Mouse (Mus musculus) retina, embryonic 14.5 days (tissue): ENCODE results near the gene Rela.
A peak's percentile ranks its signal among the peaks of the same experiment; 100 is the strongest.

Source experiments
- DNase-seq: peaks from one replicate; pipeline ENCODE4 v3.0.0-alpha.2; 2015; ENCODE audit warnings: low spot score

The Rela gene

DNA sequence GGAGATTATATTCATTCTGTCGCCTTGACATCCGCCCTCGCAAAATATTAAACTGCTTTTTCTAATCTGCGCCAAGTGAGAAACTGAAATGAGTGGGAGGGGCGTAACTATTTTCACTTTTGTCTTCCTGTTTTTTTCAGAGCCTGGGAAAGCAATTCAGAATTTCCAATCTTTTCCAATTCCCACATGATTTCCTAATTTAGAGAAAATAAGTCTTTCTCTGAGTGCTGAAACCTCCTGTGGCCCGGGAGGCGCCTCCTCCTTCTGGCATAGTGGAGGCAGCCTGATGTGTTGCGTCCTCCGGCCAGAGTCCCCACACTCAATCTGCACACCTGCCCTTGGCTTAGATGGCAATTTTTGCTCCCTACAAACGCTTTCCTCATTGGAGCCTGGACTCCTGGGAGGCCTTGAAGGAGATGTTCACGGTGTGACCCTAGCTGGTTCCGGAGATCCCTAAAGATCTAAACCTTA, 677 bp upstream of the Rela start:
- DNase-seq, result no peak

DNA sequence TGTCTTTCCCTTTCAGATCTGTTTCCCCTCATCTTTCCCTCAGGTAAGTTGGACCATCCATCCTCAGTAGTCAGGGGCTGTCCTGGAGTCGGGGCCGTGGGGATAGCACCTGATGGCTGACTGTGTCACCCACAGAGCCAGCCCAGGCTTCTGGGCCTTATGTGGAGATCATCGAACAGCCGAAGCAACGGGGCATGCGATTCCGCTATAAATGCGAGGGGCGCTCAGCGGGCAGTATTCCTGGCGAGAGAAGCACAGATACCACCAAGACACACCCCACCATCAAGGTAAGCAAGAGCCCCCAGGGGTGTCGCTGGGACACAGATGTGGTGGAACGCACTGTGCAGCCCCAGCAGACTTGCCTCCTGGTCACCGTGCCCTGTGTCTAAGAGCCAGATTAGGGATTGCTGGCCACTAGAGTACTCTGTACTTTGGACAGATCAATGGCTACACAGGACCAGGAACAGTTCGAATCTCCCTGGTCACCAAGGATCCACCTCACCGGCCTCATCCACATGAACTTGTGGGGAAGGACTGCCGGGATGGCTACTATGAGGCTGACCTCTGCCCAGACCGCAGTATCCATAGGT, 1.2 kb downstream of the Rela start:
- DNase-seq, result no peak

DNA sequence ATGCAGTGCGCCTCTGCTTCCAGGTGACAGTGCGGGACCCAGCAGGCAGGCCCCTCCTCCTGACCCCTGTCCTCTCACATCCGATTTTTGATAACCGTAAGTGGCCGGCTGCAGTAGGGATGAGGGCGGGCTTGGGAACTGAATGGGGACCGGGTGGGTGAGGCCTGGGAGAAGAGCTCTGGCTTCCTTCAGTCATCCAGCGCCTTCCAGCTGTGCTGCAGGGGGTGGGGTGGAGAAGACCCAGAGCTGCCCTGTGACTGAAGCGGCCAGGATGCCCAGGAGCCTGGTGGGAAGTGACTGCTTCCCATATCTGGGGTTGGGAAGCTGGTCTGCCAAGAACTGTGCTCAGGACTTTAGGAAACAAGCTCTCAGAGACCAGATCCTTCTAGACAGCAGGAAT, 3.1 kb downstream of the Rela start:
- DNase-seq, result no peak

DNA sequence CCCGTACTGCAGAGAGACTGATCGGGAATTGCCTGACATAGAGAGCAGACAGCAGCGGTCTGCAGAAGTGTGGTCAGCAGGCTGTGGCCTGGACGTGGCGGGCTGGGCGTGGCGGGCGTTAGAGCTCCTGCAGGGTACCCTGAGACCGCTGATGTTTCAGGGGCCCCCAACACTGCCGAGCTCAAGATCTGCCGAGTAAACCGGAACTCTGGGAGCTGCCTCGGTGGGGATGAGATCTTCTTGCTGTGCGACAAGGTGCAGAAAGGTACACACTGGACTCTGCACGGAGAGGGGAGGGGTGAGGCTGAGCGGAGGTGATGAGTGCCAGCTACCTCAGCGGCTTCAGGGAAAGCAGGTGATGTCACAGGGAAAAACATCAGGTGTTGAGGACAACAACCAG, 3.7 kb downstream of the Rela start:
- no peak for DNase-seq

DNA sequence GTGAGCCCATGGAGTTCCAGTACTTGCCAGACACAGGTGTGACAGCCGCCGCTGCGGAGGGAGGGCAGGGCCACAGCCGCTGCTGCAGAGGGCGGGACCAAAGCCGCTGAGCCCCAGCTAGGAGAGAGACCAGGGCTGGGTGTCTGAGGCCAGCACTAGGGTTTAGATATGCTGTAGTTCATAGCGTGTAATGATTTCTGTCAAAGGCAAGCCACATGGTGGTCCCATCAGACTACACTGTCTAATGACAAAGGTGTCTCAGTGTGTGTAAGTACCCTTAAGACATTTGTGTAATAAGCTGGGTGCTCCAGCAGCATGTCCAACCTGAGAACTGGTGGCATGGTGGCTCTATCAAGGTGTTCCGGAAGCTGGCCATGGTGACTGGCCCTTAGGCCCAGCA, 4.4 kb downstream of the Rela start:
- DNase-seq, result no peak

DNA sequence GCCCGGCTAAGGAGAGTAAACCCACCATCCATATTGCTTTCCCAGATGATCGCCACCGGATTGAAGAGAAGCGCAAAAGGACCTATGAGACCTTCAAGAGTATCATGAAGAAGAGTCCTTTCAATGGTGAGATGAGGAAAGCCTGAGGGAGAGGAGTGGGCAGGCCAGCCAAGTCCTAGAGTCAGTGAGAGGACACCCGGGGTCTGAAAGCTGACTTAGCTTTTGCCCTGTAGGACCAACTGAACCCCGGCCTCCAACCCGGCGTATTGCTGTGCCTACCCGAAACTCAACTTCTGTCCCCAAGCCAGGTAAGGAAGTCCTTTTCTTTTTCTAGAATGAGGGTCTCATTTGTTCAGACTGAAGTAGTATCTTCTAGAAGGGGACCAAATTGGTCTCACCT, 8.0 kb downstream of the Rela start:
- DNase-seq, result no peak

DNA sequence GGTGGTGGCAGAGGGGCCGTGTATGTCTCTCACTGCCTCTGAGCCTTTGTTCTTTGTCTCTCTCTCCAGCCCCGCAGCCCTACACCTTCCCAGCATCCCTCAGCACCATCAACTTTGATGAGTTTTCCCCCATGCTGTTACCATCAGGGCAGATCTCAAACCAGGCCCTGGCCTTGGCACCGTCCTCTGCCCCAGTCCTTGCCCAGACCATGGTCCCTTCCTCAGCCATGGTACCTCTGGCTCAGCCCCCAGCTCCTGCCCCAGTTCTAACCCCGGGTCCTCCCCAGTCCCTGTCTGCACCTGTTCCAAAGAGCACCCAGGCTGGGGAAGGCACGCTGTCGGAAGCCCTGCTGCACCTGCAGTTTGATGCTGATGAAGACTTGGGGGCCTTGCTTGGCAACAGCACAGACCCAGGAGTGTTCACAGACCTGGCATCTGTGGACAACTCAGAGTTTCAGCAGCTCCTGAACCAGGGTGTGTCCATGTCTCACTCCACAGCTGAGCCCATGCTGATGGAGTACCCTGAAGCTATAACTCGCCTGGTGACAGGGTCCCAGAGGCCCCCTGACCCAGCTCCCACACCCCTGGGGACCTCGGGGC, 9.5 kb downstream of the Rela start:
- no peak for DNase-seq

DNA sequence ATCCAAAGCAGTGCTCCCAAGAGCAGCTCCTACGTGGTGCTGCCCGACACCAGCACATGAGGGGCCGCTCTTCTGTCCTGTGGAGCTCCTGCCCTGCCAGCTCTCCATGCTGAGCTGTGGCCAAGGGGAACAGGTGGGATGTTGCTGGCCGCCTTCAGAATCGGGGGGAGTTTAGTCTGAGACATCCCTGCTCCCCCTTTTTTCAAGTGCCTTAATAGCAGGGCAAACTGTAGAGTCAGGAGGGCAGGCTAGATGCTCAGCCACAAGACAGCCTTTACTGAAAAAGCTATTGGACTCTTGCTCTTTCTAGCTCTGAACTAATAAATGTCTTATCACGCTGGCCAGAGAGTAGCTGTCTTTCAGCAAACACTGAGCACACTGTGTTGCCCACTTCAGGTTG, 10.5 kb downstream of the Rela start:
- no peak for DNase-seq

DNA sequence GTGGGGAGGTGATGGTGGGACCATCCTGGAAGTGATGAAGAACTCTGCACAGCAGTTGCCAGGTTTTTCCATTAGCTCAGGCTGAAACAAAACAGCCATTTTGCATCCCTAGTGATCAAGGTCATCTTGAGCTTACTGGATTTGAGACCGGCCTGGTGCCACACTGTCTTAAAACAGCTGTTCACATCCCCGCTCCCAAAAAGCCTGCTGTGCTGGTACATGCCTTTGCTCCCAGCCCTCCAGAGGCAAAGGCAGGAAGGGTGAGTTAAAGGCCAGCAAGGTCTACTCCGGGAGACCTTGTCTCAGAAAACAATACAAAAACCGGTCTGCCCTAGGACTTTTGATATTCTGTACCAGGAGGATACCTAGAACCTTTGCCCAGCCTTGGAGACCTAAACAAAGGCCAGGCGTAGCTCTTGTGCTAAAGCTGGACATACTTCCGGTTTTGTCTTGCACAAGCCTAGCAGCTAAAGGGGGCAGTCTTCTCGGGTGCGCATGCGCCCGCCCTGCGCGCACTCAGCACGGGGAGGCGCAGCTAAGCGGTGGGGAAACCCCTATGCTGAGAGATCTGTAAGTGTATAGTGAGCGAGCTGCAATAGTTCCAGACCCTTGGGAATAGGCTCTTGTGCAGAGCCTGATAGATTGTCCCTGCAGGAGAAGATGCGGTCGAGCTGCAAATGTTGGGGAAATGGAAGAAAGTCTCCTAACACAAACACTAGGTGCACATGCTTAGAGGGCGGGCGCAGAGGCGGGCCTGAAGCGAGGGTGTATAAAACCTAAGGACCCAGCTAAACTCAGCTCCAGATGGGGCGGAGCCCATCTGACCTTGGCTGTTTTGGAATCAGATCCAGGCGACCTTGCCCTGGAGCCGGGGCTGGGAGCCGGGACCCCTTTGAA, 11.4 kb downstream of the Rela start:
- peak; percentile 81 for DNase-seq

DNA sequence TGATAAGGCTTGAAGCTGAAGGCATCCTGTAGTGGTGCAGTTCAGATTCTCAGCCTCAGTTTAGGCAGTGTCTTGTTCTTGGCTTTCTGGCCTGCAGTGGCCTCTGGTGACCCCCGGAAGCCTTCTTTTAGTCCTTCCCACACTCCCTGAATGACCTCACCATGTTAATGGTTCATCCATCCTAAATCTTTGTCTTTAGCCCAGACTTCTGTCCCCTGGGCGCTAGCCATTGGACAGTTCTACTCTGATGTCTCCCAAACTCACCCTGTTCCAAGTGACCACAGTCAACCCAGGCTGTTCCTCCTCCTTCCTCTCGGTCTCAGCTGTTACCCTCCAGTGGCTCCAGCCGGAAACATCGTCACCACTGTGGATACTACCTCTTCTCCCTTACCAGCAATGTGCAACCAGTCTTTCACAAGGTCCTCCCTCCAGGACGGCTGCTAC, 12.0 kb downstream of the Rela start:
- no peak for DNase-seq

DNA sequence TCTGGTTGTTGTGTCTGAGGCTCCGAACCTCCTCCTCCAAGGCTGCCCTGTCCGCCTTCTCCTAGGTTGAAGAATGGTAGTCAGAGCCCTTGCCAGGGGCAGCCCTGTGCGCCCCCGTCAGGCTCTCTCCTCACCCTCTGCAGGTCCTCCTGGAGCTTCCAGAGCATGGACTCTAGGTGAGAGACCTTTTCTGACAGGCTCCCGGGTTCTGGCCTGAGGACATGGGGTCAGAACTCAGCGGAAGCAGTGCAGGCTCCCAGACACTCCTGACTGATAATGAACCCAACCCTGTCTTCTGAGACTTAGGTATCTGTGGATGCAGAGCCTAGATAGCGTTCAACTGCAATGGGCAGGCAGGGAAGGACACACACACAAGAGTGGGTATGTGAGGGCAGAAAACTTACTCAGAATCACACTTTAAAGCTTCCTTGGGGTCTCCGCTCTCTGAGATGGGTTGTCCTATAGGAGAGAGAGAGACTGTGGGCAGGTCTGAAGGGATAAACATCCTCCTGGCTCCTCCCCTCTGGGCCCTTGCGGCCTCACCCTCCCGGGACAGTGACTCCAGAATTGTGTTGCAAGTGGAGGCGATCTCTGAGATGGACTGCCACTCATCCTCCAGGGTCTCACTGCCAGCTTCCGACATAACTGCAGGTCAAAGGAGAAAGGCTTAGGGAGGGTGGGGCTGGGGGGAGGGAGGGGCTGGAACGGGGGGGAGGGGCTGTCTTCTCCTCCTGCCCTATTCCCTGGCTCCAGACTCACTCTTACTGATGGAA, 14.4 kb downstream of the Rela start:
- no peak for DNase-seq

DNA sequence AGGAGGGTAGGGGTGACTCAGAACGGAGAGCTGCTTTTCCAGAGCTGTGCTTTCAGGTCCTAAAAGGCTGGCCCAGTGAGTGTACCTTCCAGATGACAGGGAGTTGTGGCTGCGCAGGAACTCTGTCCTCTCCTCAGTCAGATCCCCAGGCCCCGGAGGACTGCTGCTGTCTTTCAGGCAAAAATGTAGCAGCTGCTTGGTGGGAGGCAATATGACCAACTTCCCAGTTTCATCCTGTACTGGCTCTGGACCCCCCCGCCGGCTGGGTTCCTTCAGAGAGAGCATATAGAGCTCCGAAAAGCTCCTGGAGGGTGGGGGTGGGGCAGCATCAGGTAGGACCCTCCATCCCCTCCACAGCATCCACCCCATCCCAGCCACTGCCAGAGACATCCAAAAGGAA, 15.3 kb downstream of the Rela start:
- no peak for DNase-seq

DNA sequence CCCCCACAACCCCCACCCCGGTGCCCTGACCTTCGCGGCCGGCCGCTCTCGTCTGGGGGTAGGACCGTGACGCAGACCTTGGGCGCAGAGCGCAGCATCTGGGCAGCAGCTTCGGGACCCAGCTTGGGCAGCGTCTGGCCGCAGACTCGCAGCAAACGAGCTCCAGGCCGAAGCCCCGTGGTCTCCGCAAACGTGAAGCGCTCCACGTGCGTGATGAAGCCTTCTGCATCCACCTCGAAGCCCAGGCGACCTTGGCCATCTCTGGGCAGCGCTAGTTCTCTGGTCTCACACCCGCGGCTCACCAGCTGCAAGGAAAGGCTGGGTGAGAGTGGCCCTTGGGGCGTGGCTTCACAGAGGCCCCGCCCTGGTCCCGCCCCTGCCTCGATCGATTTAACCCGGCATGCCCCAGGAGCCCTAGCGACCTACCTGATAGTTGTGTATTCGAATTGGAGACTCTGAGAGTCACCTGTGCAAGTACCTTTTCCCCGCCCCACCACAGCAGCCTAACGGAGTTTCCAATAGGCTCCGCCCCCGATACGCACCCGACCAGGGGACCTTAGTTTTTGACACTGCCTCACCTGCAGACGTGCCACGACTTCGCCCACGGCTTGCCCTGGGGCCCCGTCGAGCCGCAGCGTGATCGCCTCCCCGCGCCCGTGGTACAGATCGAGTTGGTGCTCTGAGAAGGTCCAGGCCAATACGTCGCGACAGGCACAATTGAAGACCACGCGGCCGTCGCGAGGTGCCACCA, 16.9 kb downstream of the Rela start:
- DNase-seq, result peak; percentile 79

DNA sequence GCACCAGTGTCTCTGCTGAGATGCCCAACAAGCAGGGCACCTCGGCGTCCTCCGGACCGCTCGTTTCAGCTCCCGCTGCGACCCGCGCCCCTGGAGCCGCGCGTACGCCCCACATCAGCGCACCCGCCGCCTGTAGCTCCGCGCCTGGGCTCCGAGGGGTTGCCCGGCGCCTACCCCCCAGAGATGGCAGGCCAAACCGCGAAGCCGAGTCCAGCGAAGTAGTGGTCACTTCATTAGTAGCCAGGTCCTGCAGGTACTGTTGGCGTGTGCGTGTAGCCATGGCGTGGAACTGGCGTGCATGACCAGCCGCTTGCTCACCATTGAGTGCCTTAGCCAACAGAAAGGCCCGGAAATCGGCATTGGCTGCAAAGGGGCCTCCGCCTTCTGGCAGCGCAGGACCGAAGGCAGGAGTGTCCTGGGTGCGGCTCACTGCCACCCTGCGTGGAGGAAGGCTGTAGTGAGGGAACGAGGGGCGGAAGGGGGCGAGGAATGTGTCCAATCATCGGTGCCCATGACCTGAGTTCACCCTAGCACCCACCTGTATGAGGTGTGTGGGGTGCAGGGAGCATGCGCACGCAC, 17.5 kb downstream of the Rela start:
- DNase-seq, result peak; percentile 17

DNA sequence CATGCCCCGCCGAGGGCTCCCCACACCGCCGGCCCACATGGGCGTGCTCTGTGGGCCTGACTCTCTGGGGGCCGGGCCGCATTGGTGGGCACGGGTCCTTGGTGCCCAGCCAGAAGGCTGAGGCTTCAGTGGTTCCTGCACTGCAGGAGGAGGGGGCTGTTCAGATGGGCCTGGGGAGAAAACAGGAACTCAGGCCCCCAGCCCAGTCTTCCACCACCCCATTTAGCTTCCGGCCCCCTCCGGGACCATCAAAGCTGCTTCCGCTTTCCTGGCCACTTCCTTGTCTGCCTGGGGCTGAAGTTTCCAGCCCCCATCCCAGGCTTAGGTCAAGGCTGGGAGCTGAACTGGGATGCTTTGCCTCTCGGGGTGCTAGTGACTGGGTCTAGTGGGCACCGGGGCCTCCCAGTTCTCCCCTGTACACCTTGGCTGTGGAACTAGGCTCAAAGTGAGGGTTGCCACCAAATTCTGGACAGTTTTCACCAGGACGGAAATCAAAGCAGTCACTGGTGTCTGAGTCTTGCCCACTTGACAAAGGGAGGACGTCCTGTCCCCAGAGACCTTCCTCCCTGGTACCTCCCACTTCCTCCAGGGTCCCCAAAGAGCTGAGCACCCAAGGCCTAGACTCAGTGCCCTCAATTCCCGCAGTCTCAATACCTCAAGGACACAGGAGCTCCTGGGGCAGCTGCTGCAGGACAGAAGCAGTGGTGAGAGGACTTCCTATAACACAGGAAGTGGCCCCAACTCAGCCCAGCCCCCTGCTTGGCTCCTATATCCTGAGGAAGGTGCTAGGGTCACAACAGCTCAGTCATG, 23.9 kb downstream of the Rela start:
- DNase-seq, result no peak

DNA sequence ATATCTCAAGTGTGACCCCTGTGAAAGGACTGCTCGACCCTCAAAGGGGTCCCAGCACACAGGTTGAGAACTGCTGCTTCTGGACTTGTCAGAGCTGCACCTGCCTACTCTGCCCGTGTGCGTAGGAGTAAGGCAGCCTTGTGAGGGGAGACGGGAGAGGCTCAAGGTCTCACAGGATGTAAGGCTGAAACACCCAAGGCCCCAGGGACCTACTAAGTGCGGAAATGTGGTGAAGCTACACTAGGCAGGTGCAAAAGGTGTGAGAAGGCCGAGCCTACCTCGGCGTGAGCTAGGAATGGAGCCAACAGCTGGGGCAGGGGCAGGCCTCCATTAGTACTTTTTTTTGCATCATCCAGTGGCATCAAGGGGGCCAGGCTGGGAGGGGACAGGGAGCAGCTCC, 25.0 kb downstream of the Rela start:
- DNase-seq, result no peak

DNA sequence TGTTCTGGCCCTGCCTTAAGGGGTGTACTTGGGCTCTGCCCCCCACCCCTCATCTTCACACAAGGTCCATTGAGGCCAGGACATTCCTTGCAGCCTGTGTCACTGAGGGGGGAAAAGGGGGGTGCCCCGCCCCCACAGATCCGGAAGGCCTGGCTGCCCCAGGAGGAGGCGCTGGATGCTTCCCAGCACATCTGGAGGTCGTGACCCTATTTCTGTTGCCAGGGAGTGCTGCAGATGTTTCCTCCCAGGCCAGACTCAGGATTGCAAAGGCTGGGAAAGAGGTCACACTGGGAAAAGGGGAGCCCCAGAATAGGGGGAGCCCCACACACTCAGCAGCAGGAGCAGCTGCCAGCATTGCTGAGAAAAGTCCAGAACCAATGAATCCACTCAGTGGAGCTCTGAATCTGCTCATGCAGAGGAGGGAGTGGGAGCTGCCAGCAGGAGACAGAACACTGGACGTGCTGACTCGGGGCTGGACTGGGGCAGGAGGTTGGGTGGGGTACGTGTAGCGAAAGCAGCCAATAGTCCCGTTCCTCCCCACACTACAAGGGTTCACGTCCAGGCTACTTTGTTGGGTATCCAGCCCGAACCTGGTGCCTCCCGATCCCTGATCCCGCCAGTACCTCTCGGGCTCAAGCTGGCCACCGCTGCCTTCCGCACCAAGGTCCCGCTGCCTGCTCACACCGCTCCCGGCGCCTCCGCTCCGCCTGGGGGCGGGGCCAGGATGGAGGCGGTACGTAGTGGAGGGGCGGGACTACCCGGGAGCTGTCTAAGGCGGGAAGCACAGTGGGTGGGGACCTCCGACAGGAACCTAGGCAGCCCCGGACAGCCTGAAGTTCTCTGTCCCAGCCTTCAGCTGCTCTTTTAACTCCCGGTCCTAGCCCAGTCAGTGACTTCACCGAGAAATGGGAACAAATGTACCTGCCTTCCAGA, 26.0 kb downstream of the Rela start, which contains the start of gene Sipa1:
Gene Sipa1, minus strand, starts transcription at position 727 of the 933 bp plus-strand sequence.
- DNase-seq, result peak; percentile 85

DNA sequence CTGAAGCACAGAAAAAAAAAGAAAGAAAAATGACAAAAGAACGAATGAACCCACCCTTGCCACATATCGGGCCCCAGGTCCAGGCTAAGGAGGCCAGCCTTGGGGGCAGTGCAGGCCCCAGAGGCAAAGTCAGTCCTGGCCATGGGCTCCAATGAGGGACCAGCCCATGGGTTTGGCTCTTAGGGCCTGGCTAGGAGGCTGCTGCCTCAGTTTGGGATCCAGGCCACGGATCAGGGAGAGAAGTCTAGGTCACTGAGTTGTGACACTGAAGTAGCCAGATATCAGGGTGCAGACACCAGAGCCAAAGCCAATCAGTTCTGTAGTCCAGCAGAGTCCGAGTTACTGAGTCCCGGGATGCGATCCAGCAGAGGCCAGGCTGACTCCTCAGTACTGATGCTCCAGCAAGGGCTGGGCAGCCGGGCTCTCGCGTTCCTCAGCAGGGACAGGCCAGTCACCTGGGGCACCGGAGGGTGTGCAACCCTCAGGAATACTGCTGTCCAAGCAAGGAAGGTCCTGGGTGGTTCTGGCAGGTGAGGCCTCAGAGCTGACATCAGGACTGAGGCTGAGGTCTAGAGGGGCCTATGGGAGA, 27.5 kb downstream of the Rela start:
- DNase-seq, result no peak

DNA sequence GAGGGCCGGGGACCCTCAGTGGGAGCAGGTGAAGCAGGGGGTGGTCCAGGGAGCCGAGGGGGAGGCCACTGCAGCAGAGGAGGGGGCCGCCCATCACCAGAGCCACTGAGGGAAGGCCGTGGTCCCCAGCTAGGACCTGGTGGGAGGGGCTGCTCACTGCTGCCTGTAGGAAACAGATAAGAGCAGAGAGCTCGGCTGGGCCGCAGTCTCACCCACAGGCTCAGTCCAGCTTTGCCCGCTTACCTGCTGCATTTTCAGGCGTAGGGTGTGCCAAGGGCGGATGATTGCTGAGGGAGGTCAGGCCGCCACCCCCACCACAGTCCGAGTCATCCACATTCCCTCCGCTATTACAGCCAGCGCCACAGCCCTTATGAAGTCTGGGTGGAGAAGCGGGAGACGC, 28.2 kb downstream of the Rela start:
- no peak for DNase-seq
